Comparison of ENCODE assay signal across 30 mouse cellular contexts in genomic region chr7:4859418-4859978, GRCm38 (mm10). TPM values are rescaled to one million over a fixed set of nuclear protein-coding genes. Genes with fewer than 3 reads are reported as not detected.
DNase-seq lines count a peak whose midpoint lies in the region; ATAC-seq and TF ChIP-seq lines count a peak whose summit lies in the region.
"Had no signal": no experiment of that assay in that cellular context is flagged by ENCODE, and none has a peak within 500 bp of the region (broad histone marks: within the 10 kb centered on the region; RNA-seq: fewer than 3 reads in every experiment).

No protein-coding gene starts in this region.

- TF ChIP-seq CTCF in heart, adult 2 months (IDR thresholded peaks at IDR 0.05), result no peak
- no peak for TF ChIP-seq CTCF in stomach, postnatal 0 days (IDR thresholded peaks at IDR 0.05; ENCODE audit: low read depth)

- no peak overlapping the region for H3K9ac ChIP-seq in heart, adult 2 months (ENCODE audit: low read depth, low read length)
- no peak overlapping the region for H3K9ac ChIP-seq in limb, embryonic 14.5 days (ENCODE audit: low read depth, low read length, severe bottlenecking)
- H3K9ac ChIP-seq in stomach, embryonic 14.5 days (replicated peaks; ENCODE audit: low read depth, low read length), result no peak overlapping the region
- no peak overlapping the region for H3K9ac ChIP-seq in stomach, postnatal 0 days (ENCODE audit: low read length)
- H3K9ac ChIP-seq: embryonic facial prominence, embryonic 13.5 days; forebrain, postnatal 0 days; hindbrain, embryonic 12.5 days had no signal

- TF ChIP-seq POLR2A in heart, adult 2 months (IDR thresholded peaks at IDR 0.05; ENCODE audit: insufficient read depth, low read depth, low read length), result no peak
- TF ChIP-seq POLR2A in limb, embryonic 14.5 days (IDR thresholded peaks at IDR 0.05; ENCODE audit: borderline replicate concordance, extremely low read depth, insufficient read depth, insufficient read length), result no peak

- no peak for TF ChIP-seq EP300 in heart, adult 2 months (IDR thresholded peaks at IDR 0.05; ENCODE audit: insufficient read depth, low read depth, low read length)
- no peak for TF ChIP-seq EP300 in stomach, postnatal 0 days (optimal IDR thresholded peaks at IDR 0.05)

- H3K9me3 ChIP-seq in limb, embryonic 14.5 days (ENCODE audit: control insufficient read depth, low read length), result no peaks in the 10 kb centered on the region
- H3K9me3 ChIP-seq in limb, embryonic 10.5 days (replicated peaks), result no peaks in the 10 kb centered on the region
- no peaks in the 10 kb centered on the region for H3K9me3 ChIP-seq in stomach, embryonic 14.5 days (ENCODE audit: control insufficient read depth, low read depth, low read length)
- H3K9me3 ChIP-seq in stomach, postnatal 0 days (ENCODE audit: control insufficient read depth, low read length), result no peaks in the 10 kb centered on the region
- H3K9me3 ChIP-seq: embryonic facial prominence, embryonic 13.5 days; hindbrain, embryonic 12.5 days had no signal

- WGBS in heart, adult 2 months, result 77% methylated on average over 12 of the region's 12 CpGs
- WGBS in limb, embryonic 14.5 days, result 60% methylated on average over 12 of the region's 12 CpGs
- WGBS in limb, embryonic 10.5 days, result 67% methylated on average over 12 of the region's 12 CpGs
- 30% methylated on average over 12 of the region's 12 CpGs for WGBS in stomach, embryonic 14.5 days
- 34% methylated on average over 12 of the region's 12 CpGs for WGBS in stomach, postnatal 0 days

- no peak overlapping the region for H3K4me2 ChIP-seq in limb, embryonic 14.5 days (replicated peaks; ENCODE audit: low read depth, low read length, severe bottlenecking)
- H3K4me2 ChIP-seq in stomach, embryonic 14.5 days (replicated peaks; ENCODE audit: low read depth, low read length), result no peak overlapping the region
- no peak overlapping the region for H3K4me2 ChIP-seq in stomach, postnatal 0 days (replicated peaks; ENCODE audit: low read depth)
- H3K4me2 ChIP-seq: embryonic facial prominence, embryonic 13.5 days; heart, embryonic 11.5 days; hindbrain, embryonic 12.5 days had no signal

- no peak overlapping the region for H3K4me3 ChIP-seq in heart, adult 2 months
- no peak overlapping the region for H3K4me3 ChIP-seq in limb, embryonic 14.5 days (replicated peaks; ENCODE audit: low read length)
- no peak overlapping the region for H3K4me3 ChIP-seq in limb, embryonic 10.5 days
- H3K4me3 ChIP-seq in stomach, embryonic 14.5 days (ENCODE audit: low read depth, low read length), result no peak overlapping the region
- no peak overlapping the region for H3K4me3 ChIP-seq in stomach, postnatal 0 days (ENCODE audit: low read depth, low read length)
- H3K4me3 ChIP-seq: embryonic facial prominence, embryonic 13.5 days; hindbrain, embryonic 12.5 days had no signal

- intact Hi-C loops in heart, adult 2 months (cut with DNase I), result no loop called here

- no peak overlapping the region for H3K27ac ChIP-seq in heart, adult 2 months
- H3K27ac ChIP-seq in limb, embryonic 14.5 days (replicated peaks; ENCODE audit: low read depth, low read length), result no peak overlapping the region
- no peak overlapping the region for H3K27ac ChIP-seq in limb, embryonic 10.5 days
- H3K27ac ChIP-seq in stomach, embryonic 14.5 days (ENCODE audit: low read length), result no peak overlapping the region; the same call in 1 of the 2 replicates
- H3K27ac ChIP-seq in stomach, postnatal 0 days (replicated peaks), result no peak overlapping the region
- H3K27ac ChIP-seq: embryonic facial prominence, embryonic 13.5 days; hindbrain, embryonic 12.5 days had no signal

- H3K36me3 ChIP-seq in heart, adult 2 months (ENCODE audit: control insufficient read depth, insufficient read depth, low read length), result no peaks in the 10 kb centered on the region
- H3K36me3 ChIP-seq in limb, embryonic 14.5 days (ENCODE audit: control insufficient read depth, insufficient read depth, low read length), result no peaks in the 10 kb centered on the region
- H3K36me3 ChIP-seq in limb, embryonic 10.5 days, result no peaks in the 10 kb centered on the region
- H3K36me3 ChIP-seq in stomach, embryonic 14.5 days (ENCODE audit: control insufficient read depth, insufficient read depth, low read length), result no peaks in the 10 kb centered on the region
- H3K36me3 ChIP-seq in stomach, postnatal 0 days (ENCODE audit: control insufficient read depth, insufficient read depth, low read length), result no peaks in the 10 kb centered on the region
- H3K36me3 ChIP-seq: embryonic facial prominence, embryonic 13.5 days; hindbrain, embryonic 12.5 days had no signal

- ATAC-seq in limb, embryonic 14.5 days (ENCODE audit: low FRiP score, low read depth), result no peak
- peak; percentile 73; the same call in 1 of the 2 replicates for ATAC-seq in stomach, embryonic 14.5 days (ENCODE audit: insufficient number of reproducible peaks, insufficient read depth, low FRiP score, low read depth)
- no peak for ATAC-seq in stomach, postnatal 0 days (ENCODE audit: low FRiP score, low TSS enrichment)
- ATAC-seq: CD4-positive, CD25-positive, alpha-beta regulatory T cell, adult 4 months; forebrain, embryonic 14.5 days; forebrain, postnatal 0 days; hindbrain, embryonic 16.5 days; inflammation-experienced regulatory T-cells, adult 6 months; intestine, embryonic 16.5 days had no signal

- no peaks in the 10 kb centered on the region for H3K27me3 ChIP-seq in heart, adult 2 months (ENCODE audit: control insufficient read depth, insufficient read depth, low read length)
- H3K27me3 ChIP-seq in limb, embryonic 14.5 days (ENCODE audit: control insufficient read depth, insufficient read depth, low read length), result no peaks in the 10 kb centered on the region
- H3K27me3 ChIP-seq in limb, embryonic 10.5 days (ENCODE audit: low read depth, poor library complexity, severe bottlenecking), result no peaks in the 10 kb centered on the region
- H3K27me3 ChIP-seq in stomach, embryonic 14.5 days (ENCODE audit: control insufficient read depth, insufficient read depth, low read length), result no peaks in the 10 kb centered on the region
- H3K27me3 ChIP-seq in stomach, postnatal 0 days (ENCODE audit: control insufficient read depth, insufficient read depth, low read length), result no peaks in the 10 kb centered on the region

- peak; percentile 82 for DNase-seq in heart, adult 11 months
- no peak for DNase-seq in heart, adult 2 months
- peak; percentile 54 for DNase-seq in limb, embryonic 14.5 days (ENCODE audit: low spot score)
- DNase-seq in limb, embryonic 10.5 days (ENCODE audit: low spot score), result no peak
- DNase-seq in stomach, postnatal 0 days (ENCODE audit: low spot score), result no peak
- no peak for DNase-seq in frontal cortex, postnatal 36 days (ENCODE audit: low spot score in 2 of 2)
- DNase-seq: adrenal gland, adult 2 months; adrenal gland, postnatal 14 days; cerebellum, adult 11-12 months; cerebellum, adult 8-10 months; cerebellum, postnatal 10 days; cerebellum, postnatal 36 days; forebrain, postnatal 0 days; gastrocnemius, postnatal 25 days had no signal

- peaks cover 8% of the 10 kb centered on the region for H3K4me1 ChIP-seq in heart, adult 2 months (ENCODE audit: control insufficient read depth, insufficient read depth, low read length)
- no peaks in the 10 kb centered on the region for H3K4me1 ChIP-seq in limb, embryonic 14.5 days (ENCODE audit: control insufficient read depth, insufficient read depth, low read length)
- H3K4me1 ChIP-seq in limb, embryonic 10.5 days, result peaks cover 4% of the 10 kb centered on the region; the same call in 1 of the 2 replicates
- H3K4me1 ChIP-seq in stomach, embryonic 14.5 days (ENCODE audit: control insufficient read depth, insufficient read depth, low read length), result no peaks in the 10 kb centered on the region
- H3K4me1 ChIP-seq in stomach, postnatal 0 days (replicated peaks; ENCODE audit: control insufficient read depth, insufficient read depth), result no peaks in the 10 kb centered on the region
- H3K4me1 ChIP-seq: hindbrain, embryonic 12.5 days had no signal

- no peaks in the 10 kb centered on the region for H3K79me2 ChIP-seq in heart, adult 2 months (replicated peaks; ENCODE audit: control insufficient read depth, insufficient read depth, low read length)

RNA-seq across cellular contexts. Expression of gene Isoc2b, which starts 10.6 kb away (rescaled TPM):
- 1 to 10 TPM; 3.5 to 3.8 TPM for total RNA-seq in heart, adult 2 months (2021)
- 10.0 and 10.3 TPM in 2 replicates for polyA plus RNA-seq in heart, adult 2 months (2012; rRNA removed)
- 7.4 and 11.0 TPM in 2 replicates for polyA plus RNA-seq in limb, embryonic 14.5 days (2012; rRNA removed)
- polyA plus RNA-seq in limb, embryonic 14.5 days (2014; fragmentation: Nextera tagmentation; extraction: Ambion mirVana), result 9.7 and 9.9 TPM in 2 replicates
- 2.6 and 3.1 TPM in 2 replicates for polyA plus RNA-seq in limb, embryonic 10.5 days (2016; fragmentation: Nextera tagmentation; extraction: Ambion mirVana)
- polyA plus RNA-seq in stomach, embryonic 14.5 days (2014; fragmentation: Nextera tagmentation; extraction: Ambion mirVana), result 7.0 and 7.8 TPM in 2 replicates
- polyA plus RNA-seq in stomach, postnatal 0 days (2015; fragmentation: Nextera tagmentation; extraction: Ambion mirVana), result 17.5 and 21.7 TPM in 2 replicates

RNA-seq across cellular contexts. Expression of gene Shisa7, which starts 15.0 kb away (rescaled TPM):
- total RNA-seq in heart, adult 2 months (2021), result under 1 TPM in 1 of 2 experiments, not detected in 1; 0.07 TPM
- 0.09 and 0.12 TPM in 2 replicates for polyA plus RNA-seq in heart, adult 2 months (2012; rRNA removed)
- 4.2 and 5.1 TPM in 2 replicates for polyA plus RNA-seq in limb, embryonic 14.5 days (2012; rRNA removed)
- 0.43 and 0.54 TPM in 2 replicates for polyA plus RNA-seq in limb, embryonic 14.5 days (2014; fragmentation: Nextera tagmentation; extraction: Ambion mirVana)
- 0.16 and 0.18 TPM in 2 replicates for polyA plus RNA-seq in limb, embryonic 10.5 days (2016; fragmentation: Nextera tagmentation; extraction: Ambion mirVana)
- 0.70 and 1.0 TPM in 2 replicates for polyA plus RNA-seq in stomach, embryonic 14.5 days (2014; fragmentation: Nextera tagmentation; extraction: Ambion mirVana)
- polyA plus RNA-seq in stomach, postnatal 0 days (2015; fragmentation: Nextera tagmentation; extraction: Ambion mirVana), result 0.15 and 0.16 TPM in 2 replicates
- total RNA-seq: gastrocnemius, adult 8-10 months; gastrocnemius, postnatal 25 days; MEL had no signal
- polyA plus RNA-seq: C2C12; heart, postnatal 0 days; inflammation-experienced regulatory T-cells, adult 6 months had no signal

RNA-seq across cellular contexts. Expression of gene Isoc2a, which starts 17.5 kb away (rescaled TPM):
- total RNA-seq in heart, adult 2 months (2021), result 10 to 100 TPM; 48.9 to 55.5 TPM
- 29.3 and 30.6 TPM in 2 replicates for polyA plus RNA-seq in heart, adult 2 months (2012; rRNA removed)
- 13.6 and 16.7 TPM in 2 replicates for polyA plus RNA-seq in limb, embryonic 14.5 days (2012; rRNA removed)
- polyA plus RNA-seq in limb, embryonic 14.5 days (2014; fragmentation: Nextera tagmentation; extraction: Ambion mirVana), result 1.1 and 1.3 TPM in 2 replicates
- polyA plus RNA-seq in limb, embryonic 10.5 days (2016; fragmentation: Nextera tagmentation; extraction: Ambion mirVana), result 0.46 and 0.64 TPM in 2 replicates
- polyA plus RNA-seq in stomach, embryonic 14.5 days (2014; fragmentation: Nextera tagmentation; extraction: Ambion mirVana), result 0.94 and 0.98 TPM in 2 replicates
- polyA plus RNA-seq in stomach, postnatal 0 days (2015; fragmentation: Nextera tagmentation; extraction: Ambion mirVana), result 0.56 and 0.67 TPM in 2 replicates

RNA-seq across cellular contexts. Expression of gene Gm36210, which starts 46.8 kb away (rescaled TPM):
- total RNA-seq in heart, adult 2 months (2021), result under 1 TPM in 1 of 2 experiments, not detected in 1; 0.18 TPM
- 0.20 and 0.29 TPM in 2 replicates for polyA plus RNA-seq in heart, adult 2 months (2012; rRNA removed)
- 0.15 and 0.22 TPM in 2 replicates for polyA plus RNA-seq in limb, embryonic 14.5 days (2012; rRNA removed)
- polyA plus RNA-seq in limb, embryonic 14.5 days (2014; fragmentation: Nextera tagmentation; extraction: Ambion mirVana), result not detected in 2 replicates
- polyA plus RNA-seq in limb, embryonic 10.5 days (2016; fragmentation: Nextera tagmentation; extraction: Ambion mirVana), result not detected in 2 replicates
- not detected in 2 replicates for polyA plus RNA-seq in stomach, embryonic 14.5 days (2014; fragmentation: Nextera tagmentation; extraction: Ambion mirVana)
- polyA plus RNA-seq in stomach, postnatal 0 days (2015; fragmentation: Nextera tagmentation; extraction: Ambion mirVana), result not detected in 2 replicates
- total RNA-seq: heart, postnatal 25 days; hematopoietic stem cell, adult 5-6 weeks had no signal
- polyA plus RNA-seq: adrenal gland, adult 2 months; C2C12; CD4-positive, CD25-positive, alpha-beta regulatory T cell, adult 4 months; gonadal fat pad, adult 2 months; hindbrain, embryonic 12.5 days; inflammation-experienced regulatory T-cells, adult 6 months; intestine, embryonic 16.5 days had no signal

RNA-seq across cellular contexts. Expression of gene Ube2s, which starts 47.1 kb away (rescaled TPM):
- total RNA-seq in heart, adult 2 months (2021), result 10 to 100 TPM; 85.1 to 99.1 TPM
- polyA plus RNA-seq in heart, adult 2 months (2012; rRNA removed), result 167 and 265 TPM in 2 replicates
- polyA plus RNA-seq in limb, embryonic 14.5 days (2012; rRNA removed), result 515 and 618 TPM in 2 replicates
- 366 and 368 TPM in 2 replicates for polyA plus RNA-seq in limb, embryonic 14.5 days (2014; fragmentation: Nextera tagmentation; extraction: Ambion mirVana)
- 500 and 550 TPM in 2 replicates for polyA plus RNA-seq in limb, embryonic 10.5 days (2016; fragmentation: Nextera tagmentation; extraction: Ambion mirVana)
- polyA plus RNA-seq in stomach, embryonic 14.5 days (2014; fragmentation: Nextera tagmentation; extraction: Ambion mirVana), result 318 and 349 TPM in 2 replicates
- polyA plus RNA-seq in stomach, postnatal 0 days (2015; fragmentation: Nextera tagmentation; extraction: Ambion mirVana), result 95.5 and 111 TPM in 2 replicates

Comparison
In these comparisons a context has a peak if more than half of its experiments do, and no peak if none do; other contexts are left out.
1. DNase-seq: peak in heart, adult 11 months (single experiment) and limb, embryonic 14.5 days (single experiment); none in heart, adult 2 months (0 of 2), limb, embryonic 10.5 days (single experiment), stomach, postnatal 0 days (single experiment) and frontal cortex, postnatal 36 days (0 of 2).